Mouse (Mus musculus): Measurements from ENCODE around the gene Gfy.

GRCm38 (mm10) chr7:45216442-45217183 is 37.2 kb upstream of the Gfy start:
- TF ChIP-seq GATA1 (IDR thresholded peaks at IDR 0.05; ENCODE audit: borderline replicate concordance, low read length), result no peak
- TF ChIP-seq FLI1 (IDR thresholded peaks at IDR 0.05; ENCODE audit: low read length), result no peak

Measured in megakaryocyte, embryonic 14.5 days (primary cell).